Mouse (Mus musculus): Measurements from ENCODE around the gene Reln. TPM values are rescaled to one million over a fixed set of nuclear protein-coding genes. Genes with fewer than 3 reads are reported as not detected.

The Reln gene
- polyA plus RNA-seq, 1 experiment from 2014 or later: 2.8 TPM

GRCm38 (mm10) chr5:22307853-22308252 is 36.6 kb downstream of the Reln start:
- no peak for ATAC-seq (ENCODE audit: insufficient number of reproducible peaks, insufficient read depth, low FRiP score, low read depth)
- Histone ChIP-seq H3K27me3 (ENCODE audit: control insufficient read depth, insufficient read depth, low read length) (no peaks in the 10 kb centered on the region), H3K9ac (ENCODE audit: low read length) (no peak overlapping the region), H3K4me3 (ENCODE audit: control insufficient read depth in 1 of 2, insufficient read depth in 1 of 2, low read depth in 1 of 2, low read length in 2 of 2) (no peak overlapping the region), H3K9me3 (ENCODE audit: control insufficient read depth, low read length) (no peaks in the 10 kb centered on the region), H3K4me1 (ENCODE audit: control insufficient read depth in 2 of 2, insufficient read depth in 2 of 2, low read length in 2 of 2) (no peaks in the 10 kb centered on the region), H3K36me3 (ENCODE audit: control insufficient read depth, insufficient read depth, low read length) (no peaks in the 10 kb centered on the region), H3K27ac (replicated peaks in 1 of 2; ENCODE audit: control insufficient read depth in 1 of 2, insufficient read depth in 1 of 2, low read depth in 2 of 2, low read length in 2 of 2) (no peak overlapping the region), H3K4me2 (ENCODE audit: low read length) (no peak overlapping the region)
- WGBS: 71% methylated on average over 4 of the region's 4 CpGs

- H3K4me3 ChIP-seq (ENCODE audit: control insufficient read depth in 1 of 2, insufficient read depth in 1 of 2, low read depth in 1 of 2, low read length in 2 of 2): no peak overlapping the region
- no peaks in the 10 kb centered on the region for H3K27me3 ChIP-seq (ENCODE audit: control insufficient read depth, insufficient read depth, low read length)
- H3K36me3 ChIP-seq (ENCODE audit: control insufficient read depth, insufficient read depth, low read length): no peaks in the 10 kb centered on the region
- no peaks in the 10 kb centered on the region for H3K9me3 ChIP-seq (ENCODE audit: control insufficient read depth, low read length)
- H3K27ac ChIP-seq (replicated peaks in 1 of 2; ENCODE audit: control insufficient read depth in 1 of 2, insufficient read depth in 1 of 2, low read depth in 2 of 2, low read length in 2 of 2): no peak overlapping the region
- ATAC-seq (ENCODE audit: insufficient number of reproducible peaks, insufficient read depth, low FRiP score, low read depth): no peak
- no peak overlapping the region for H3K4me2 ChIP-seq (ENCODE audit: low read length)
- no peaks in the 10 kb centered on the region for H3K4me1 ChIP-seq (ENCODE audit: control insufficient read depth in 2 of 2, insufficient read depth in 2 of 2, low read length in 2 of 2)
- H3K9ac ChIP-seq (ENCODE audit: low read length): no peak overlapping the region
- WGBS: 75% methylated on average over 3 of the region's 3 CpGs
Observed at GRCm38 (mm10) chr5:22307072-22307471, 37.4 kb downstream of the Reln start.

- Histone ChIP-seq H3K9me3 (ENCODE audit: control insufficient read depth, low read length) (no peaks in the 10 kb centered on the region), H3K4me3 (ENCODE audit: control insufficient read depth in 1 of 2, insufficient read depth in 1 of 2, low read depth in 1 of 2, low read length in 2 of 2) (no peak overlapping the region), H3K36me3 (ENCODE audit: control insufficient read depth, insufficient read depth, low read length) (no peaks in the 10 kb centered on the region), H3K9ac (ENCODE audit: low read length) (no peak overlapping the region), H3K4me1 (ENCODE audit: control insufficient read depth in 2 of 2, insufficient read depth in 2 of 2, low read length in 2 of 2) (no peaks in the 10 kb centered on the region), H3K27ac (replicated peaks in 1 of 2; ENCODE audit: control insufficient read depth in 1 of 2, insufficient read depth in 1 of 2, low read depth in 2 of 2, low read length in 2 of 2) (no peak overlapping the region), H3K27me3 (ENCODE audit: control insufficient read depth, insufficient read depth, low read length) (no peaks in the 10 kb centered on the region), H3K4me2 (ENCODE audit: low read length) (no peak overlapping the region)
- ATAC-seq (ENCODE audit: insufficient number of reproducible peaks, insufficient read depth, low FRiP score, low read depth): no peak
- 91% methylated on average over 1 of the region's 1 CpGs for WGBS
Observed at GRCm38 (mm10) chr5:22303709-22304108, 40.8 kb downstream of the Reln start.

GRCm38 (mm10) chr5:22302309-22302708 is 42.2 kb downstream of the Reln start:
- Histone ChIP-seq H3K4me3 (ENCODE audit: control insufficient read depth in 1 of 2, insufficient read depth in 1 of 2, low read depth in 1 of 2, low read length in 2 of 2) (no peak overlapping the region), H3K27ac (replicated peaks in 1 of 2; ENCODE audit: control insufficient read depth in 1 of 2, insufficient read depth in 1 of 2, low read depth in 2 of 2, low read length in 2 of 2) (no peak overlapping the region), H3K27me3 (ENCODE audit: control insufficient read depth, insufficient read depth, low read length) (no peaks in the 10 kb centered on the region), H3K4me2 (ENCODE audit: low read length) (no peak overlapping the region), H3K4me1 (ENCODE audit: control insufficient read depth in 2 of 2, insufficient read depth in 2 of 2, low read length in 2 of 2) (no peaks in the 10 kb centered on the region), H3K9me3 (ENCODE audit: control insufficient read depth, low read length) (no peaks in the 10 kb centered on the region), H3K9ac (ENCODE audit: low read length) (no peak overlapping the region), H3K36me3 (ENCODE audit: control insufficient read depth, insufficient read depth, low read length) (no peaks in the 10 kb centered on the region)
- ATAC-seq (ENCODE audit: insufficient number of reproducible peaks, insufficient read depth, low FRiP score, low read depth): no peak
- WGBS: 74% methylated on average over 5 of the region's 5 CpGs

- 66% methylated on average over 5 of the region's 5 CpGs for WGBS
- H3K27ac ChIP-seq (replicated peaks in 1 of 2; ENCODE audit: control insufficient read depth in 1 of 2, insufficient read depth in 1 of 2, low read depth in 2 of 2, low read length in 2 of 2): no peak overlapping the region
Observed at GRCm38 (mm10) chr5:22300788-22301187, 43.7 kb downstream of the Reln start.

GRCm38 (mm10) chr5:22300046-22300445 is 44.5 kb downstream of the Reln start:
- no peak for ATAC-seq (ENCODE audit: insufficient number of reproducible peaks, insufficient read depth, low FRiP score, low read depth)
- Histone ChIP-seq H3K27ac (replicated peaks in 1 of 2; ENCODE audit: control insufficient read depth in 1 of 2, insufficient read depth in 1 of 2, low read depth in 2 of 2, low read length in 2 of 2) (no peak overlapping the region), H3K9me3 (ENCODE audit: control insufficient read depth, low read length) (no peaks in the 10 kb centered on the region), H3K27me3 (ENCODE audit: control insufficient read depth, insufficient read depth, low read length) (no peaks in the 10 kb centered on the region), H3K4me1 (ENCODE audit: control insufficient read depth in 2 of 2, insufficient read depth in 2 of 2, low read length in 2 of 2) (no peaks in the 10 kb centered on the region), H3K36me3 (ENCODE audit: control insufficient read depth, insufficient read depth, low read length) (no peaks in the 10 kb centered on the region), H3K9ac (ENCODE audit: low read length) (no peak overlapping the region), H3K4me3 (ENCODE audit: control insufficient read depth in 1 of 2, insufficient read depth in 1 of 2, low read depth in 1 of 2, low read length in 2 of 2) (no peak overlapping the region), H3K4me2 (ENCODE audit: low read length) (no peak overlapping the region)
- WGBS: 71% methylated on average over 6 of the region's 6 CpGs

More at GRCm38 (mm10) chr5:22300788-22301187, 43.7 kb downstream of the Reln start:
- H3K27me3 ChIP-seq (ENCODE audit: control insufficient read depth, insufficient read depth, low read length): no peaks in the 10 kb centered on the region
- H3K4me2 ChIP-seq (ENCODE audit: low read length): no peak overlapping the region
- no peak overlapping the region for H3K4me3 ChIP-seq (ENCODE audit: control insufficient read depth in 1 of 2, insufficient read depth in 1 of 2, low read depth in 1 of 2, low read length in 2 of 2)
- H3K9ac ChIP-seq (ENCODE audit: low read length): no peak overlapping the region
- H3K4me1 ChIP-seq (ENCODE audit: control insufficient read depth in 2 of 2, insufficient read depth in 2 of 2, low read length in 2 of 2): no peaks in the 10 kb centered on the region
- H3K9me3 ChIP-seq (ENCODE audit: control insufficient read depth, low read length): no peaks in the 10 kb centered on the region
- H3K36me3 ChIP-seq (ENCODE audit: control insufficient read depth, insufficient read depth, low read length): no peaks in the 10 kb centered on the region
- no peak for ATAC-seq (ENCODE audit: insufficient number of reproducible peaks, insufficient read depth, low FRiP score, low read depth)

- no peak overlapping the region for H3K27ac ChIP-seq (replicated peaks in 1 of 2; ENCODE audit: control insufficient read depth in 1 of 2, insufficient read depth in 1 of 2, low read depth in 2 of 2, low read length in 2 of 2)
- ATAC-seq (ENCODE audit: insufficient number of reproducible peaks, insufficient read depth, low FRiP score, low read depth): no peak
- 83% methylated on average over 6 of the region's 6 CpGs for WGBS
- H3K36me3 ChIP-seq (ENCODE audit: control insufficient read depth, insufficient read depth, low read length): no peaks in the 10 kb centered on the region
- H3K4me3 ChIP-seq (ENCODE audit: control insufficient read depth in 1 of 2, insufficient read depth in 1 of 2, low read depth in 1 of 2, low read length in 2 of 2): no peak overlapping the region
- H3K27me3 ChIP-seq (ENCODE audit: control insufficient read depth, insufficient read depth, low read length): no peaks in the 10 kb centered on the region
- H3K9me3 ChIP-seq (ENCODE audit: control insufficient read depth, low read length): no peaks in the 10 kb centered on the region
- H3K9ac ChIP-seq (ENCODE audit: low read length): no peak overlapping the region
- H3K4me1 ChIP-seq (ENCODE audit: control insufficient read depth in 2 of 2, insufficient read depth in 2 of 2, low read length in 2 of 2): no peaks in the 10 kb centered on the region; a peak in 1 of 4 replicates
- H3K4me2 ChIP-seq (ENCODE audit: low read length): no peak overlapping the region
Observed at GRCm38 (mm10) chr5:22295161-22295560, 49.3 kb downstream of the Reln start.

GRCm38 (mm10) chr5:22291409-22291808 is 53.1 kb downstream of the Reln start:
- no peaks in the 10 kb centered on the region for H3K9me3 ChIP-seq (ENCODE audit: control insufficient read depth, low read length)
- H3K4me2 ChIP-seq (ENCODE audit: low read length): no peak overlapping the region
- H3K4me3 ChIP-seq (ENCODE audit: control insufficient read depth in 1 of 2, insufficient read depth in 1 of 2, low read depth in 1 of 2, low read length in 2 of 2): no peak overlapping the region
- H3K27me3 ChIP-seq (ENCODE audit: control insufficient read depth, insufficient read depth, low read length): no peaks in the 10 kb centered on the region
- 73% methylated on average over 4 of the region's 4 CpGs for WGBS
- no peak overlapping the region for H3K9ac ChIP-seq (ENCODE audit: low read length)
- H3K27ac ChIP-seq (replicated peaks in 1 of 2; ENCODE audit: control insufficient read depth in 1 of 2, insufficient read depth in 1 of 2, low read depth in 2 of 2, low read length in 2 of 2): no peak overlapping the region
- H3K36me3 ChIP-seq (ENCODE audit: control insufficient read depth, insufficient read depth, low read length): no peaks in the 10 kb centered on the region
- H3K4me1 ChIP-seq (ENCODE audit: control insufficient read depth in 2 of 2, insufficient read depth in 2 of 2, low read length in 2 of 2): no peaks in the 10 kb centered on the region; a peak in 1 of 4 replicates
- ATAC-seq (ENCODE audit: insufficient number of reproducible peaks, insufficient read depth, low FRiP score, low read depth): no peak
